Mouse (Mus musculus) lung, adult 2 months (tissue): ENCODE data around the gene Zfp428.
"Not testable (repeated sequence)": the region's sequence is repeated elsewhere in the genome, so short reads cannot be mapped to it uniquely, and the experiment has no call there.

ENCODE experiments used
- CTCF ChIP-seq: fragments of 200-500 bp; IDR thresholded peaks from 2 replicates; pipeline ENCODE4 v1.5.1; 2011; ENCODE audit warnings: mild to moderate bottlenecking, low read length, control low read depth; ENCODE audit not compliant: insufficient read depth
- POLR2A ChIP-seq: fragments of 200-500 bp; IDR thresholded peaks from 2 replicates; pipeline ENCODE4 v1.6.1; 2011; ENCODE audit warnings: low read depth, mild to moderate bottlenecking, control low read depth, low read length, borderline replicate concordance; ENCODE audit errors: extremely low read depth

GRCm38 (mm10) chr7:24516319-24516718, 9.5 kb downstream of the Zfp428 start:
- not testable (repeated sequence) for TF ChIP-seq POLR2A, CTCF
